Mouse (Mus musculus) heart, adult 2 months (tissue): ENCODE measurements around the gene Odf2l.

Experiments used
- CTCF ChIP-seq: fragments of 200-600 bp; IDR thresholded peaks from 2 replicates; pipeline ENCODE4 v1.8.1; 2022; ENCODE audit warnings: antibody characterized with exemption, mild to moderate bottlenecking, moderate library complexity
- EP300 ChIP-seq: fragments of 200-500 bp; IDR thresholded peaks from 2 replicates; pipeline ENCODE4 v1.6.1; 2011; ENCODE audit warnings: low read depth, low read length, control low read depth; ENCODE audit not compliant: insufficient read depth

DNA sequence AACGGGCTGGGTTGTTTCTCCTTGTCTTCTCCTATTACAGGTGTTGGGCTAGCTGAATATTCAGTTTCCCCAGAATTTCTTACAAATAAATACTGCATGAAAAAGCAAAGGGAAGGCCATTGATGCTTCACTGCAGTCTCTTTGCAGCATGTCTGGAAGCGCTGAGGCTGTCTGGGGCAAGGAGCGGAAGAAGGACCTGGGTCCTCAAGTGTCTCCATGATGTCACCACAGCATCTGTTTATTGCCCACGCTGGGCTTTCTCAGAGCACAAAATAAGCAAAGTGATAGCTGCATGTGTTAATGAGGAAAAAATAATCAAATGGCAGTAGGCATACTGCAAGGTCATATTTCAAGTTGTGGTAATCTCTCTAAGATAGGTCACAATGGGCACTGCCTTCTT is 51.6 kb downstream of the Odf2l start:
- TF ChIP-seq EP300 (no peak), CTCF (no peak)
